Mouse (Mus musculus) heart, adult 11 months (tissue): ENCODE data around the gene Pcnp.
"Not testable (repeated sequence)": the region's sequence is repeated elsewhere in the genome, so short reads cannot be mapped to it uniquely, and the experiment has no call there.

Experiments
- DNase-seq: peaks from one replicate; pipeline ENCODE4 v3.0.0; 2022

The Pcnp gene

GRCm38 (mm10) chr16:56029661-56030082 is at the start of gene Pcnp:
Pcnp (minus strand) TSS chr16:56029739.
- peak; percentile 100 for DNase-seq

DNA sequence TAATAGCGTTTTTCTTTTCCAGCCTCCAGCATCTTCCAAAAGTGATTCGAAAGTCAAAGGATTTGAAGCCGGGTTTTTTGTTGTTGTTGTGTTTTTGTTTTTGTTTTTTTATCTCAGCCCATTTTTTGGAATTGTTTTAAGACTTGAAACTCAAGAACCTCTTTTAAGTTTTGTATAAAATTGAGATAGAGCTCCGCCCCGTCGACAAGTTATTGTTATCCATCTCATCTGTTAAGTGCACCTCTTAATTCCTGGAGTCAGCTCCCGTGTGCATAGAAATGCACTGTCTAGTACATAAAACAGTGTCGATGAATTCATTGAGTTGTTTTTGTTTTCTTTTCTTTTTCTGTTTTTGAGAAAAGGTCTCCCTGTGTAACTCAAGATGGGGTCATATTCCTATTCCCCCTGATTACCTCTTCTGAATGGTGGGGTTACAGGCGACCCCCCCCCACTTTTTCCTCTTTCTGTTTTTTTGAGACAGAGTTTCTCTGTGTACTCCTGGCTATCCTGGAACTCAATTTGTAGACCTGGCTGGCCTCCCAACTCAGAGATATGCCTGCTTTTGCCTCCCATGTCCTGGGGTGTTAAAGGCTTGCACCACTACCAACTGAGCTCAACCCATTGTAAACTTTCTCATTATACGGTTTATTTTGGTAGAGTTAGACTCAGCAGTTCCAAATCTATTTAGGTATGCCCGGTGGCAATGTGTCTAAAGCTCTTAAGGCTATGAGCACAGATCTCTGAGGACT is 46.8 kb upstream of the Pcnp start:
- peak; percentile 90 for DNase-seq

- peak; percentile 99 for DNase-seq
Observed at GRCm38 (mm10) chr16:56075222-56076111, 45.9 kb upstream of the Pcnp start.

- peak; percentile 91 for DNase-seq
Observed at GRCm38 (mm10) chr16:56074565-56074964, 45.0 kb upstream of the Pcnp start.

DNA sequence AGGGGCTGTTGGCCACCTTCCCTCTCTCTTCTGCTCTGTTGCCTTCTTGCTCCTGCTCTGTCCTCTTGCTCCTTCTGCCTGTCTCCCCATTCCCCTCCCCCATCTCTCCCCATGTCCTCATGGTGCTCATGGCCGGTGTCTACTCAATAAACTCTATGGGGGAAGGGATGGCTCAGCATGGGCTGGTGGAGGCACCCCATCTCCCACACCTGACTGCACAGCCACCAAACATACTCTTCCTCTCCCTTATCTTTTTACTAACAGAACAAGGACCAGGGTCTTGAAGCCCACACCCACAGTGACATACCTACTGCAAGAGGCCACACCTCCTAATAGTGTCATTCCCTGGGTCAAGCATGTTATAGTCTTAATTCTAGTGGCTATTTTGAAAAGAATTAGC is 44.6 kb upstream of the Pcnp start:
- DNase-seq, result no peak

DNA sequence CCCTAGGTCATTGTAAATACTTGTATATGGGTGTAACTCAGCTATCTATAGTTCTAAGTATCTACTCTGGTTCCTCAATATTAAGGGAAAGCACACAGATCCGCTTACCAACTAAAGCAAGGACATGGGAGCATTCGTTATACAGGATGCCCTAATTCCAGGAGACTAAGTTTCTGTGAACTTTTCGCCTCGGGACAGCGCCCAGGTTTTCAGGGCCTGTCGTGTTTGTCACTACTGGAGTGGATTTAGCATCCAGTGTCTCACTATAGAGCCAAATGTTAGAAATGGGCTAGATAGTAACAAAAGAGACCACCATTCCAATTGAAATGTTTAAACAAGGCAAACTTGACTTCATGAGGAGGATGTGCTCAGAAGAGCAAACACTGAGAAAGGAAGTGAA is 43.6 kb upstream of the Pcnp start:
- not testable (repeated sequence) for DNase-seq

DNA sequence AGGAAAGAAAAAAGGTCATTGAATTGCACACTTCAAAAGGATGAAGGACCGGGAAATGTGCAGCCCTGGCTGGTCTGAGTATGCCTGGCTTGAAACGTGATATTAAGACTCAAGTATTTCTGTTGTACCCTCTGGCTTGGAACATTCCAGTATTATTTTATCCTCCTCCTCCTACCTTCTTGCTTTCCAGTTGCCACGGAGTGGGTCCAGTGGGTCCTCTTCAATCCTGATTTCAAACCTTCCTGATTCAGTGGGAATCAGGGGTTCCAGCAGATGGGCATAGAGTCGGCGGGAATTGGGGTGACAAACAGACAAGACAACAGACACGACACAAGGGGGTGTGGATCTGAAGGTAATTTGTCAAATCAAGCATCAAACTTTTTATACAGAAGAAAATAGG is 43.0 kb upstream of the Pcnp start:
- DNase-seq, result peak; percentile 69

GRCm38 (mm10) chr16:56071317-56072232 is 42.0 kb upstream of the Pcnp start:
- DNase-seq, result no peak

DNA sequence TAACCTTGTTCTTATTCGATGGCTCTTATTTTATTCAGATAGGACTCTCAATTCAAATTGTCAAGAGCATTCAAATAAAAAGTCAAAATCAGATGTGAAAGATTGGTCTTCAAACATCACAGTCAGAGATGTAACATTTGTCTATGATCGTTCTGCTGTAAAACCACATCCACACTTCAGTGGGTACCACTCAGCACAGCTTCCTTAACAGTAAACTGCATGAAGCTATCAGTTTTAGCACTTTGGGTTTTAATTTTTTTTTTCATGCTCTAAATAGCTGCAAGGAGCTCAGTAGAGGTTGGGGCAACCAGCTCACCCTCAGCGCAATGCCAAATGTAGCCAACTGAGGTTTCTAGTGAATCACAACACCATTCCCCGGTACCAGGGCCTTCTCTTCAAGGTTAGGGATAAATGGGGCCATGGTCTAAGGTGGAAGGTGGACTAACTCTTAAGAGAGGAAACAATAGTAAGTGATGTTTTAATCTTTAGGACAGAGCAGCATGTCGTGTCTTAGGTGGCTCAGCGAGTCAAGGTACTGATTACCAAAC is 39.1 kb upstream of the Pcnp start:
- DNase-seq, result peak; percentile 62

DNA sequence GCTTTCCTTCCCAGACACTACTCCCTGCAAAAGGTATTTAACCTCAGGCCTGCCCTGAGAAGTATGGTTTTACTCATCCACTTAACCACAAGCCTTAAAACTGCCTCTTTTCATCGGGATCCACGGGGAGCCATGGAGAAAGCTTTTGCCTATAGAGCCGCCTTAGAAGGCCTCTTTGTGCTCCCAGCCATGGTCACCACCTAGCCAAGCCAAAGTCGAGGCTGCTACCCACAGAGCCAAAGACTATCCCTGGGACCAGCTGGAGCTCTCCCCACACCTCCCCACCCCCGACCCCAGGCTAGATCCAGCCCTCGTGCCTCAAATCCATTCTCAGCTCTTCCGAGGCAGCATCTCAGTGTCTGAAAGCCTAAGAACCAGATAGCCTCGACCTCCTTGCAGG is 36.6 kb upstream of the Pcnp start:
- DNase-seq, result peak; percentile 69

GRCm38 (mm10) chr16:56064334-56064990 is 34.9 kb upstream of the Pcnp start:
- DNase-seq, result peak; percentile 96

DNA sequence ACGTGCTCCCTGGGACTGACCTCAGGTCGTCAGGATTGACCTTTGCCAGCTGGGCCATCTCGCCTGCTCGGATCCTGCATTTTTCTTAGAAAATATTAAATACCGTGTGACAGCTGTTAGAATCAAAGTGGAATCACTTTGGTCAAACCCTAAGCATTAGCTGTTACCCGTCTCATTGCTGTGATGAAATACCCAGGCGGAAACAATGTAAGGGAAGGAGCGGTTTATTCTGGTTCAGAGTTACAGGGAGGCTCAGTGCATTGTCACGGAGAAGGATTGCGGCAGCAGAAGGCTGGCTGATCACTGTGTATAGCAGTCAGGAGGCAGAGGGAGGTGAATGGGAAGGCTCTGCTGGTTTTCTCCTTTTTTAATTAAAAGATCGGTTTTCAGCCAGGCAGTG is 33.4 kb upstream of the Pcnp start:
- no peak for DNase-seq

DNA sequence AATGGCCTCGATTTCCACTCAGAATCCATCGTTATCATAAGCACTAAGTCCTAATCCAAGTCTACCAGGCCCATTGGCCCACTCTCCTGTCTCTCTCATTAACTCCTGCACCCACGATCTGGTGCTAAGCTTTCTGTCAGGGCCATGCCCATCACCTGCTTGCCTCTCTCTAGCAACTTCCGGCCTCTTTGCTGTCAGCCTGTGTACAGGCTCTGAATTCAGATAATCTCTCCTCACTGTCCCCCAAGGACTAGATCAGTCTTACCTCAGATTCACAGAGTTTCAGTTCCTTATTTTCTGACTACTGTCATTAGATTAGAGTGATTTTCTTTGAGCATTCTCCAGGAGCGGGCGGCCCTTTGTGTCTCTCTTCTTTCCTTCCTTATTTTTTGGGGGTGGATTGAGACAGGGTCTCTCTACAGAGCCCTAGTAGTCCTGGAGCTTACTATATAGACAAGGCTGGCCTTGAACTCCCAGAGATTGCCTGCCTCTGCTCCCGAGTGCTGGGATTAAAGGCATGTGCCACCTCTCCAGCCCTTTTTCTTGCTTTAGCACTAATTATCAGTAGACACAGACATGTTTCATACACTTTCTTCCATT is 32.6 kb upstream of the Pcnp start:
- peak; percentile 66 for DNase-seq

GRCm38 (mm10) chr16:56058151-56058550 is 28.6 kb upstream of the Pcnp start:
- DNase-seq, result peak; percentile 68

DNA sequence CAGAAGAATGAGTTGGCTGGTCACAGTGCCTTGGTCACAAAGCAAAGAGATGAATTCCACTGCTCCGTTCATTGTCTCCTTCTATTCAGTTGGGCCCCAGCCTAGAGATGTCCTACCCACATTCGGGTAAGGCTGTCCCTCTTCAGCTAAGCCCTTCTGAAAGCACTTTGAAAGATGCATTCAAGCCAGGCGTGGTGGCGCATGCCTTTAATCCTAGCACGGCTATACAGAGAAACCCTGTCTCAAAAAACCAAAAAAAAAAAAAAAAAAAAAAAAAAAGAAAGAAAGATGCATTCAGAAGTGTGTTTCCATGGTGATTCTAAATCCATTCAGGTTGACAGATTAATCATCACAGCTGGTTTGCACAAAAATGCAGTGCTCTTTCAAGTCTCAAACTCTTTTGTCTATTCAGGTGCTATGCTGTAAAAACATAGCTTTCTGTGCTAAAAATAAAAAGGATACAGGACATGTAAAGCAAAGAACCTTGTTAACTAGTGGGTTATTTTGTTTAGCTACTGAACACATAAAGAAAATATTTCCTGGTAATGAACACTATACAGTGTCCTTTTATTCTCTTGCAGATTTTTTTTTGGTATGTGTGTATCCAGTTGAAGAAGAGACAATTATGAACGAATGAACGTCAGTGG is 27.5 kb upstream of the Pcnp start:
- no peak for DNase-seq

- peak; percentile 57 for DNase-seq
Observed at GRCm38 (mm10) chr16:56055911-56056310, 26.4 kb upstream of the Pcnp start.

DNA sequence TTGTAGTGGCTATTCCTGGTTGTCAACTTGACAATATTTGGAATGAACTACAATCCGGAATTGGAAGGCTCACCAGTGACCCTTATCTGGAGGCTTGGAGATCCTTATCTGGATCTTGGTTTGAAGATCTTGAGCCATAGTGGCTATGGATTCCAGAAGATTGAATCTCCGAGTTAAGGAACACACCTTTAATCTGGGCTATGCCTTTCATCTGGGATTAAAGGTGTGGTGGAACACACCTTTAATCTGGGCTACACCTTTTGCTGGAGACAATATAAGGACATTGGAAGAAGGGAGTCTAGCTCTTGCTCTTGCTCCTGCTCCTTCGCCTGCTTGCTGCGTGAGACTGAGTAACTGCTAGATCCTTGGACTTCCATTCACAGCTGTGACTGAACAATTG is 18.5 kb upstream of the Pcnp start, which contains the start of gene Senp7:
Gene Senp7 (plus strand): TSS at position 301 of the 400 bp plus-strand sequence.
- not testable (repeated sequence) for DNase-seq

DNA sequence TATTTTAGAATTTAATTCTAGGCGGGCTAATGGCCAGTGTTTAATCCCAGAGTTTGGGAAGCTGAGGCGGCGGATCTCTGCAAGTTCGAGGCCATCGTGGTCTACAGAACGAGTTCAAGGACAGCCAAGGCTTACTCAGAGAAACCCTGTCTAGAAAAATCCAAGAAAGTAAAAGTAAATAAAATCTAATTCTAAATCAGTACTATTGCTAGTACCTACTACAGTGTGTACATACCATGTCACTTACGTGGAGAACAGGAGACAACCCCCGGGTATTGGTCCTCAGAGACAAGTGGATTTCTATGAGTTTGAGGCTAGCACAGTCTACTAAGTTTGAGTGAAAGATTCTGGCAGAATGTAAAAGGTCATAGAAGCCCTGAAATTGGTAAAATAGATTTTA is 8.6 kb upstream of the Pcnp start:
- no peak for DNase-seq

DNA sequence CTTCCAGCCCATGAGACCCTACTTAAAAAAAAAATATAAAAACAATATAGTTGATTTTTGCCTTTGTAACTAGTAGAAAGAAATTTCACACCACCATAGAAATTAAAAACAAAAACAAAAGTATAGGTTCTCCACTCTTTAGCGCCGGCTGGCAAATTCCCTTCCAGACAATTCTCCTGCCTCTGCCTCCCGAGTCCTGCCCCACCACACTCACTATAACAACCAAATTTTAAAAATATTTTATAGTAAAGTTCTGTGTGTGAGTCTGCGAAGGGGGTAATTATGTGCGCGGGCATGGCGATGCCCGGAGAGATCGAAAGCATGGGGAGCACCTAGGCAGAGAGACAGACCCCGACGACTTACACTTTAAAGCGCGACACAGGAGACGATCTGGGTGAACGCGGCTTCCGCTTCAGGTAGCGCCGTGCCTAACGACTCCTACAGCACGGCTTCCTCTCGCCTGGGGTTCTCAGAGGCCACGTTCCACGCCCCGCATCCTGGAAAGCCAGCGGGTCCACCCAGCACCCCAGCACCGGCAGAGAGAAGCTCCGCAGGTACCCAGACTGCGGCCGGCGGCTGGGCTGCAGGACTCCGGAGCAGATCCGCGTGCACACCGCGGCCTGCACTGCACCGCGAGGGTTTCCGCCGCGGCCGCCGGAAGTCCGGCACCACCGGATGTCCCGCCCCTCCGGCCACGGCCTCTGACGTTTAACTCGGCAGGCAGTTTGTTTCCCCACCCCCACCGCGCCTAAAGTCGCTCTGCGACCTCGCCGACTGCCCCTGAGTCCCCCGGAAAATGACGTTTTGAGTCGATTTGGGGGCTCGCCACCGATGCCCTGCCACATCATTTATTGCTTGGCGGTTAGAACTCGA is 7.8 kb upstream of the Pcnp start, which contains the start of gene Trmt10c:
Gene Trmt10c (minus strand): TSS at position 682 of the 873 bp plus-strand sequence.
- peak; percentile 99 for DNase-seq

DNA sequence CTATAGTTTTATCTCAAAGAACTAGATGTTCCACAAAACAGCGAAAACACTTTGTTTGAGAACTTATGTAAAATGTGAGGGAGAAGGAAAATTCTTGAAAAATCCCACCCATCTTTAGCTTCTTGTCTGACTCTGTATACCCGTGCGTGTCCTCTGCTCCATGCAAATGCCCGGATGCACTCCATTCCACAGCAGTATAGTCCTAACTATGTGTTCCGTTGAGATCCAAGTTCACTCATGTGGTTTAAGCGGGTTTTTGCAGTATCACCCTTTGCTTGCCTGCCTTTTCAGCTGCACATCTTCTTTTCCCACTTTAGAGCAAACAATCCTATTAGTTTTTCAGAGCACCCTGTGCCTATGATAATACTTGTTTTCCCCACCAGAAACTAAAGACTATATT is 7.0 kb upstream of the Pcnp start:
- DNase-seq, result peak; percentile 33
